Mouse (Mus musculus) forebrain, embryonic 13.5 days (tissue): ENCODE results near the gene Dgkd. TPM values are rescaled to one million over a fixed set of nuclear protein-coding genes. Genes with fewer than 3 reads are reported as not detected.
"Not testable (repeated sequence)": the region's sequence is repeated elsewhere in the genome, so short reads cannot be mapped to it uniquely, and the experiment has no call there.

Source experiments
- ATAC-seq: fragments of 200-750 bp; cut with Nextera tagmentation; 2 replicates; pipeline ENCODE4 v1.8.0; 2017
- H3K27ac ChIP-seq: fragments of 300-500 bp; sonication (generic); 2 replicates; pipeline ENCODE4 v1.5.1; 2015; ENCODE audit warnings: inconsistent platforms, mild to moderate bottlenecking, moderate library complexity
- H3K27me3 ChIP-seq: fragments of 300-500 bp; sonication (generic); 2 replicates; pipeline ENCODE4 v1.6.1; 2015; ENCODE audit warnings: mild to moderate bottlenecking, inconsistent platforms
- H3K36me3 ChIP-seq: fragments of 300-500 bp; sonication (generic); 2 replicates; pipeline ENCODE4 v1.6.1; 2015; ENCODE audit warnings: mild to moderate bottlenecking, inconsistent platforms; ENCODE audit not compliant: poor library complexity, severe bottlenecking
- H3K4me1 ChIP-seq: fragments of 300-500 bp; sonication (generic); 2 replicates; pipeline ENCODE4 v1.6.1; 2015; ENCODE audit warnings: inconsistent platforms
- H3K4me2 ChIP-seq: fragments of 300-500 bp; sonication (generic); 2 replicates; pipeline ENCODE4 v1.6.1; 2015; ENCODE audit warnings: inconsistent platforms, mild to moderate bottlenecking, moderate library complexity
- H3K4me3 ChIP-seq: fragments of 300-500 bp; sonication (generic); 2 replicates; pipeline ENCODE4 v1.5.1; 2015; ENCODE audit warnings: mild to moderate bottlenecking, inconsistent platforms
- H3K9ac ChIP-seq: fragments of 300-500 bp; sonication (generic); 2 replicates; pipeline ENCODE4 v1.6.1; 2015; ENCODE audit warnings: mild to moderate bottlenecking, inconsistent platforms
- H3K9me3 ChIP-seq: fragments of 300-500 bp; sonication (generic); replicated peaks from 2 replicates; pipeline ENCODE4 v1.6.1; 2016; ENCODE audit warnings: inconsistent platforms
- WGBS: fragments of 180-500 bp; shearing (Covaris S2); methylation state at CpG from one replicate; pipeline ENCODE4 v1.1.7; 2015; 5-methylcytosine and 5-hydroxymethylcytosine counted together
- polyA plus RNA-seq: library from polyadenylated mRNA; unstranded; fragments of >200 nt; fragmentation: Nextera tagmentation; extraction: Ambion mirVana; gene quantifications from 2 replicates; pipeline ENCODE4 v1.2.1, GENCODE M21; 2015

Gene Dgkd
- 36.6 and 43.6 TPM in 2 replicates for polyA plus RNA-seq

DNA sequence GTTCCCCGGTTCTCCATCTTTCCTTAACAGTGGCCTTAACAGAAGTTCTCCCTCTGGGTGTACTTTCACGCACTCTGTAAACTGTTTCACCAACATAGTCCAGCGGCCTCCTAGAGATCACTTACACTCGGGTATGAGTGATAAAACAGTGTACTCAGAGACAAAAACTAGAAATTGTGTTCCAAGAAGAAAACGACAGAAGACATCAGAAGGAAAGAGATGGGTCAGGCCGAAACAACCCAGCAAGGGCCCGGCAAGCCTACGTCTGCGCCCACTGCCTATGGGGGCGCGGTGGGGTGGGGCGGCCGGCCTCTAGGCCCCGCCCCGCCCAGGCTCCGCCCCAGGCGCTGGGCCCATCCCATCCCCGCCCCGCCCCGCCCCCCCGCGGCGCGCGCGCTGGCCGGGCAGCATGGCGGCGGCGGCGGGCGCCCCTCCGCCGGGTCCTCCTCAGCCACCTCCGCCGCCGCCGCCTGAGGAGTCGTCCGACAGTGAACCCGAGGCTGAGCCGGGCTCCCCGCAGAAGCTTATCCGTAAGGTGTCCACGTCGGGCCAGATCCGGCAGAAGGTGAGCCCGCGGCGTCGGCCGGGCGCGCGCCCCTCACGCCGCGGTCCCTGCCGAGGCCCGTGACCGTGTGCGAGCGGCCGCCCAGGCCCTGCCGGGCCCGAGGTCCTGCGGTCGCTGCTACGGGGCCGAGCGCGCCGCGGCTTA is at the start of gene Dgkd:
Gene Dgkd (plus strand): TSS at position 396 of the 709 bp plus-strand sequence.
- peak; percentile 96 for ATAC-seq
- peak within 1 kb of the TSS; percentile 96 for H3K4me3 ChIP-seq
- H3K4me1 ChIP-seq = peaks cover 25% of the 10 kb centered on the region
- no peaks in the 10 kb centered on the region for H3K36me3 ChIP-seq
- H3K4me2 ChIP-seq = peak within 1 kb of the TSS; percentile 80
- no peaks in the 10 kb centered on the region for H3K9me3 ChIP-seq
- WGBS = under 1% methylated on average over 56 of the region's 74 CpGs
- peak within 1 kb of the TSS; percentile 59 for H3K27ac ChIP-seq
- H3K27me3 ChIP-seq = no peaks in the 10 kb centered on the region
- peak within 1 kb of the TSS; percentile 93 for H3K9ac ChIP-seq

DNA sequence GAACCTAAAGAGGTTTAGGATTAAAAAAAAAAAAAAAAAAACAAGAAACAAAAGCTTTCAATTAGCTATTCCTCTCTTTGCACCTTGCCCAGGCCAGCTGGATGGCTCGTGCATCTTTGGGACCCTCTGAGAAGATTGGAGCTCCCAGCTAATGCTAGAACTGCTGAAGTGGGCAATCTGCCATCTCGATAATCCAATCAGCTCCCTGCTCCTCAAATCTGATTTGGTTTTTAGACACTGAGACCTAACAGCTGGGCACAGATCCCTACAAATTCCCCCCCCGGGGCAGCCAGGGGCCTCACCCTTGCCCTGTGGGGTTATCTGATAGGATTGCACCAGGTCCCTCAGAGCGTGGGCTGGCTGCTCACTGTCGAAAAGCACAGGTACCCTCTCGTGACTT is 49.5 kb upstream of the Dgkd start, which contains the start of gene Sag:
Gene Sag (plus strand): TSS at position 105 of the 400 bp plus-strand sequence.
- H3K27me3 ChIP-seq = no peaks in the 10 kb centered on the region
- no peak within 1 kb of the TSS for H3K27ac ChIP-seq
- no peak within 1 kb of the TSS for H3K9ac ChIP-seq
- H3K4me3 ChIP-seq = no peak within 1 kb of the TSS
- no peak for ATAC-seq
- no peak within 1 kb of the TSS for H3K4me2 ChIP-seq
- H3K4me1 ChIP-seq = no peaks in the 10 kb centered on the region
- H3K36me3 ChIP-seq = no peaks in the 10 kb centered on the region
- H3K9me3 ChIP-seq = no peaks in the 10 kb centered on the region
- WGBS = 73% methylated on average over 6 of the region's 6 CpGs

GRCm38 (mm10) chr1:87807751-87808150 is 45.3 kb upstream of the Dgkd start:
- Histone ChIP-seq H3K36me3 (no peaks in the 10 kb centered on the region), H3K9ac (no peak overlapping the region), H3K27ac (no peak overlapping the region), H3K4me1 (no peaks in the 10 kb centered on the region), H3K27me3 (no peaks in the 10 kb centered on the region), H3K4me2 (no peak overlapping the region), H3K9me3 (no peaks in the 10 kb centered on the region), H3K4me3 (no peak overlapping the region)
- 71% methylated on average over 1 of the region's 1 CpGs for WGBS
- no peak for ATAC-seq

DNA sequence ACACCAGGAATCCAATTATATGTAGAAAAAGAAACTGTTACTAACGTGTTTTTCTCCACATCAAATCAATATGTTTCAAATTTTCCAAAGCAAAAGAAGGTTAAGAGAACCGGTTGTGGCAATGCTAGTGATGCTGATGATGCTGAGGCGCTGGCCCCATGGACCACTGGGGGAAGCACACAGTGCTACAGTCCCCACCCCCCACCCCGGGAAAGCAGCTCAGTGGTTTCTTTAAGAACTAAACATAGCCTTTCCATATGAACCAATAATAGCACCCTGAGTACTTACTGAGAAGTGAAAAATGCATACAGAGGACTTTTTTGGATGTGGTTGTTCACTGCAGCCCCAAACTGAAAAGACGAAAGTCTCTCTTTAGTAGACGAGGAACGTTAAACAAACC is 41.7 kb upstream of the Dgkd start:
- no peaks in the 10 kb centered on the region for H3K27me3 ChIP-seq
- no peak for ATAC-seq
- no peak overlapping the region for H3K4me2 ChIP-seq
- no peak overlapping the region for H3K4me3 ChIP-seq
- H3K27ac ChIP-seq = no peak overlapping the region
- no peaks in the 10 kb centered on the region for H3K36me3 ChIP-seq
- H3K4me1 ChIP-seq = no peaks in the 10 kb centered on the region
- 90% methylated on average over 7 of the region's 7 CpGs for WGBS
- no peak overlapping the region for H3K9ac ChIP-seq
- no peaks in the 10 kb centered on the region for H3K9me3 ChIP-seq

DNA sequence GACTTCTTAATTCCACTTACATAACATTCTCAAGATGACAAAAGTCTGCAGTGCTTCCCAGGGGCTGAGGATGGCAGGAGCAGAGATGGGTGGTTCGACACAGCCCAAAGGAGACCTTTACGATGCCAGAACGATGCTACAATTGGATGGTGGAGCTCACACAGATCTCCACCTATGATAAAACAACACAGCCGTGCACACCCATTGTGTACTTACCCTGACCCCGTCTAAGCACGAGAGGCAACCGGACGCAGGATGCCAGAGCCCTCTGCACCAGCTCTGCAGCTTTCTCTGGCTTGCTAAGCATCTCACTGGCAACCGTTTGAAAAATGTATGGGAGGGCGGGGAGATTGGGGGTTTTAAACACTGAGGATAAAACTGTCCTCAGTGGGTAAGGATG is 41.0 kb upstream of the Dgkd start:
- no peak overlapping the region for H3K4me3 ChIP-seq
- ATAC-seq = no peak
- 84% methylated on average over 10 of the region's 10 CpGs for WGBS

DNA sequence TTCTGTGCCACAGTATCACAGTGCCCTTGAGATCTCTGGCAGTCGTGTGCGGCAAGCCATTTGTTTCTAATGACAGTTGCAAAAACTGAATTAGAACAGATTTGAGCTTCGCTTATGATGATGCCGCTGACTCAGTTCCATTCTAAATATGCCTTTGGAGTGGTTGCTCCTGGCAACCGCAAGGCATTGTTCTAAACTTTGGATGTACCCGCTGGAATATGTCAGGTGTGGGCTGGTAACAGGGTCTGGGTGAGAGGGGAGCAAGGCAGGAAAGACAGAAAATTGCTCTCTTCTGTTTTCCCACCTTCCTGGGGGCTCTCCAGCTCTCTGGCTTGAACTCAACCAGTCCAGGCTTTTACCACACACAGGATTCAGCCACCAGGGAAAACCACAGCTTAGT is 39.9 kb upstream of the Dgkd start:
- 70% methylated on average over 6 of the region's 6 CpGs for WGBS
- H3K36me3 ChIP-seq = no peaks in the 10 kb centered on the region
- H3K4me2 ChIP-seq = no peak overlapping the region
- ATAC-seq = no peak
- H3K9ac ChIP-seq = no peak overlapping the region
- no peaks in the 10 kb centered on the region for H3K27me3 ChIP-seq
- H3K9me3 ChIP-seq = no peaks in the 10 kb centered on the region
- no peaks in the 10 kb centered on the region for H3K4me1 ChIP-seq
- no peak overlapping the region for H3K4me3 ChIP-seq
- no peak overlapping the region for H3K27ac ChIP-seq

More for the DNA sequence above, 41.0 kb upstream of the Dgkd start:
- Histone ChIP-seq H3K27me3 (no peaks in the 10 kb centered on the region), H3K9ac (no peak overlapping the region), H3K4me1 (no peaks in the 10 kb centered on the region), H3K9me3 (no peaks in the 10 kb centered on the region), H3K27ac (no peak overlapping the region), H3K4me2 (no peak overlapping the region), H3K36me3 (no peaks in the 10 kb centered on the region)

GRCm38 (mm10) chr1:87813681-87814080 is 39.4 kb upstream of the Dgkd start:
- no peak for ATAC-seq
- H3K4me2 ChIP-seq = no peak overlapping the region
- no peaks in the 10 kb centered on the region for H3K27me3 ChIP-seq
- no peak overlapping the region for H3K27ac ChIP-seq
- H3K4me1 ChIP-seq = no peaks in the 10 kb centered on the region
- H3K9ac ChIP-seq = no peak overlapping the region
- no peaks in the 10 kb centered on the region for H3K36me3 ChIP-seq
- WGBS = 77% methylated on average over 7 of the region's 7 CpGs
- H3K9me3 ChIP-seq = no peaks in the 10 kb centered on the region
- H3K4me3 ChIP-seq = no peak overlapping the region

DNA sequence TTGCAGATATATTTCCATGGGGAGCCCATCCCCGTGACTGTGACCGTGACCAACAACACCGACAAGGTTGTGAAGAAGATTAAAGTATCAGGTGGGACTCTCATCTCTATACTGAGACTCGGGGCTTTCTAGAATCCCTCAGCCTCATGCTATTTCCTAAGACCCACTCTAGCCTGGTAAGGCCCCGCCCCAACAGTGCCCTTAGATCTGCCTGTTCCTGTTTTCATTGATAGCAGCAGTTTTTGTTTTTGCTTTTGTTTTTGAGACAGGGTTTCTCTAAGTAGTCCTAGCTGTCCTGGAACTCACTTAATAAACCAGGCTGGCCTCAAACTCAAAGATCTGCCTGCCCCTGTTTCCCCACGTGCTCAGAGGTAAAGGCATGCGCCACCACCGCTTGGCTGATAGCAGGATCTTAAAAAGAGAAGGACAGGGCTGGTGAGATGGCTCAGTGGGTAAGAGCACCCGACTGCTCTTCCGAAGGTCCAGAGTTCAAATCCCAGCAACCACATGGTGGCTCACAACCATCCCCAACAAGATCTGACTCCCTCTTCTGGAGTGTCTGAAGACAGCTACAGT is 28.6 kb upstream of the Dgkd start:
- 0 out of 2 replicates have a peak, but pooled peaks cover 7% of the 10 kb centered on the region for H3K4me1 ChIP-seq
- H3K9ac ChIP-seq = no peak overlapping the region
- 90% methylated on average over 10 of the region's 10 CpGs for WGBS
- H3K27ac ChIP-seq = no peak overlapping the region
- ATAC-seq = no peak
- H3K27me3 ChIP-seq = no peaks in the 10 kb centered on the region
- no peaks in the 10 kb centered on the region for H3K36me3 ChIP-seq
- no peaks in the 10 kb centered on the region for H3K9me3 ChIP-seq
- no peak overlapping the region for H3K4me2 ChIP-seq
- no peak overlapping the region for H3K4me3 ChIP-seq

DNA sequence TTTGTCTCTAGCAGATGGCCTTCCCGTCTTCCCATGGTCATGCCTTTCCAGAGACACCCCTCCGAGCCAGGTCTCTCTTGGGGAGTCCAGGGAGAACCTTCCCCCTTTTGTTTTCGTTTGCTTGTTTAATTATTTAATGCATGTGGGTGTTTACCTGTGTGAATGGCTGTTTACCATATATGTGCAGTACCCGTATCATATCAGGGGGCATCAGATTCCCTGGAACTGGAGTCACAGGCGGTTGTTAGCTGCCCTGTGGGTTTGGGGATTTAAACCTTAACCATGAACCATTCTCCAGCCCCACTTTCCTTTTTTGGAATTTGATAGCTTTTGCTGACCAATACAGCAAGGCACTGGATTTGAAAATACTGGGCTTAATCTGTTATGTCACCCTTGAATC is 27.8 kb upstream of the Dgkd start:
- Histone ChIP-seq H3K36me3 (no peaks in the 10 kb centered on the region), H3K4me3 (no peak overlapping the region), H3K4me1 (0 out of 2 replicates have a peak, but pooled peaks cover 8% of the 10 kb centered on the region), H3K4me2 (no peak overlapping the region), H3K27ac (no peak overlapping the region), H3K27me3 (no peaks in the 10 kb centered on the region), H3K9me3 (no peaks in the 10 kb centered on the region), H3K9ac (no peak overlapping the region)
- WGBS = 80% methylated on average over 5 of the region's 5 CpGs
- no peak for ATAC-seq

GRCm38 (mm10) chr1:87825991-87826390 is 27.1 kb upstream of the Dgkd start:
- Histone ChIP-seq H3K4me1 (0 out of 2 replicates have a peak, but pooled peaks cover 8% of the 10 kb centered on the region), H3K4me3 (no peak overlapping the region), H3K27me3 (no peaks in the 10 kb centered on the region), H3K27ac (no peak overlapping the region), H3K9ac (no peak overlapping the region), H3K4me2 (no peak overlapping the region), H3K36me3 (no peaks in the 10 kb centered on the region), H3K9me3 (no peaks in the 10 kb centered on the region)
- WGBS = 90% methylated on average over 6 of the region's 6 CpGs
- ATAC-seq = no peak

DNA sequence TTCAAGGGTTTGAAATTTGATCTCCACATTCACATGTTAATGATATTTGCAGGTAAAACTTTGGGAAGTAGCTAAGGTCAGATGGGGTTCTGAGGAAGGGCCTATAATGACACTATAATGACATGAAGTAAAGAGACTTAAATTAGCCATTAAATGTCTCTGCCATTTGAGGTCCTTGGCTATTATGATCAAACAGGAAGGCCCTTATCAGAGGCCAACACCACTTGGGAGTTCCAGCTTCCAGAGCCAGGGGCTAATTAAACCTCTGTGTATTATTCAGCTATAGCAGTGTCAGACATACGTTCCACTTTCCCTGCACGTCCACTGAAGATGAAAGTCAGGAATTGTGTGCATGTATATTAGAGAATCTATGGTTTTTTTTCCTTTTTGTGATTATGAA is 26.6 kb upstream of the Dgkd start:
- Histone ChIP-seq H3K27me3 (no peaks in the 10 kb centered on the region), H3K4me3 (no peak overlapping the region), H3K27ac (no peak overlapping the region), H3K9ac (no peak overlapping the region), H3K36me3 (no peaks in the 10 kb centered on the region), H3K4me2 (no peak overlapping the region), H3K9me3 (no peaks in the 10 kb centered on the region), H3K4me1 (0 out of 2 replicates have a peak, but pooled peaks cover 8% of the 10 kb centered on the region)
- no peak for ATAC-seq
- WGBS = 60% methylated on average over 2 of the region's 2 CpGs

DNA sequence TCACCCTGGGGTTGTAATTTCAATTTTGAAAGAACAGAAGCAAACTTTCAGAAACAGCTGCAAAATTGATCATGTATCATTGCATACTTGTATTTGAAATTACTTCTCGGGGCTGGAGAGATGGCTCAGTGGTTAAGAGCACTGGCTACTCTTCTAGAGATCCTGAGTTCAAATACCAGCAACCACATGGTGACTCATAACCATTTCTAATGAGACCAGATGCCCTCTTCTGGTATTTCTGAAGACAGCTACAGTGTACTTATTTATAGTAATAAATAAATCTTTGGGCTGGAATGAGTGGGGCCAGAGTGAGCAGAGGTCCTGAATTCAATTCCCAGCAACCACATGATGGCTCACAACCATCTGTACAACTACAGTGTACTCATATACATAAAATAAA is 25.6 kb upstream of the Dgkd start:
- not testable (repeated sequence) for H3K4me2 ChIP-seq, H3K9ac ChIP-seq, H3K9me3 ChIP-seq, H3K27me3 ChIP-seq, H3K4me1 ChIP-seq, H3K36me3 ChIP-seq, H3K27ac ChIP-seq, ATAC-seq, H3K4me3 ChIP-seq
- 89% methylated on average over 1 of the region's 1 CpGs for WGBS
